8 mouse cellular contexts compared by ENCODE assay signal in the genomic region with DNA sequence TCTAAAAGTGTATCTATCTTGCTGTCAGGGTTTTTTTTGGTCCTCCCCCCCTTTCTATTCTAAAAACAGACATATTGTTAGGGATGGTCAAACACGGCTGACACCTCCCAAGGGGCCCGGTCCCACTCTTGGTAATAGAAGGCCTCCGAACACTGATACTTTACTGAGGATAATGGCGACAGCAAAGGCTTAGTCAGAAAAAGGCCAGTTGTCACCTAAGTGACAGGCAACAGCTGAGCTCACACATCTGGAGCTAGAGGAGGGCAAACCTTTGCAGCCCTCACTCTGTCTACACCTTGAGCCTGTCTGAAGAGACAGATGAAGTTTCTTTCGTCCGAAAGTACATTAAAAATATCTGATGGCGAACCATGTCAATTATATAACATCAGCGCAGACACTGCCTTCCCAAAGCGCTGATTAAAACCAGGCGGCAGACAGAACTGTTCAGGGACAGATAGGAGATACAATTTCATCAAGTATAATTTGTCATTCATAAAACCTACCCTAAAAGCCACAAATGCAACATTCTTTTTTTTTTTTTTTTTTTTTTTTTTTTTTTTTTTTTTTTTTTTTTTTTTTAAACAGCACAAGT. TPM values are rescaled to one million over a fixed set of nuclear protein-coding genes. Genes with fewer than 3 reads are reported as not detected.
DNase-seq lines count a peak whose midpoint lies in the region; ATAC-seq lines count a peak whose summit lies in the region.

No protein-coding gene starts in this region.

- H3K9ac ChIP-seq in kidney, embryonic 15.5 days = peak overlapping the region; percentile 97
- no peak overlapping the region for H3K9ac ChIP-seq in hindbrain, embryonic 11.5 days (ENCODE audit: low read depth, low read length)

- 2% methylated on average over 10 of the region's 10 CpGs for WGBS in kidney, embryonic 15.5 days
- WGBS in hindbrain, embryonic 11.5 days = 20% methylated on average over 10 of the region's 10 CpGs

- no peaks in the 10 kb centered on the region for H3K9me3 ChIP-seq in kidney, embryonic 15.5 days (replicated peaks)
- no peaks in the 10 kb centered on the region for H3K9me3 ChIP-seq in hindbrain, embryonic 11.5 days (ENCODE audit: control insufficient read depth, low read length)

- H3K4me2 ChIP-seq in kidney, embryonic 15.5 days = peak overlapping the region; percentile 92
- H3K4me2 ChIP-seq in hindbrain, embryonic 11.5 days (replicated peaks; ENCODE audit: low read depth, low read length) = peak overlapping the region; percentile 96

- ATAC-seq in kidney, embryonic 15.5 days (replicated peaks; ENCODE audit: low FRiP score) = no peak
- no peak for ATAC-seq in hindbrain, embryonic 11.5 days (ENCODE audit: low FRiP score)
- peak; percentile 39 for ATAC-seq in megakaryocyte-erythroid progenitor cell, adult 5-6 weeks (replicated peaks; ENCODE audit: low FRiP score, low TSS enrichment, poor library complexity, severe bottlenecking)

- peak overlapping the region; percentile 89 for H3K4me3 ChIP-seq in kidney, embryonic 15.5 days (replicated peaks)
- peak overlapping the region; percentile 84 for H3K4me3 ChIP-seq in hindbrain, embryonic 11.5 days (ENCODE audit: low read depth, low read length)

- no peaks in the 10 kb centered on the region for H3K36me3 ChIP-seq in kidney, embryonic 15.5 days
- no peaks in the 10 kb centered on the region for H3K36me3 ChIP-seq in hindbrain, embryonic 11.5 days (ENCODE audit: control insufficient read depth, insufficient read depth, low read length)

- no peaks in the 10 kb centered on the region for H3K27me3 ChIP-seq in kidney, embryonic 15.5 days
- no peaks in the 10 kb centered on the region for H3K27me3 ChIP-seq in hindbrain, embryonic 11.5 days (ENCODE audit: control insufficient read depth, insufficient read depth, low read length)

- no peak for DNase-seq in kidney, postnatal 4 days
- peak; percentile 63 for DNase-seq in embryo, embryonic 11 days
- DNase-seq in hindbrain, embryonic 11.5 days (ENCODE audit: low spot score) = peak; percentile 55
- no peak for DNase-seq in natural killer cell, adult 2 months (ENCODE audit: low spot score in 2 of 2)
- no peak for DNase-seq in urinary bladder, postnatal 25 days (ENCODE audit: low spot score)
- DNase-seq in left cerebral cortex, postnatal 4 days = no peak

- intact Hi-C loops in left cerebral cortex, postnatal 4 days (cut with DNase I) = loop anchor here (5.0 to 10.0 kb wide), 2 partner anchors 613 to 930 kb away; no protein-coding TSS in a partner anchor

- H3K4me1 ChIP-seq in kidney, embryonic 15.5 days = peaks cover 63% of the 10 kb centered on the region
- peaks cover 7% of the 10 kb centered on the region for H3K4me1 ChIP-seq in hindbrain, embryonic 11.5 days (replicated peaks; ENCODE audit: control insufficient read depth, insufficient read depth, low read length)

- peak overlapping the region; percentile 96 for H3K27ac ChIP-seq in kidney, embryonic 15.5 days
- H3K27ac ChIP-seq in hindbrain, embryonic 11.5 days (ENCODE audit: low read depth, low read length) = peak overlapping the region; percentile 88

RNA-seq across cellular contexts. Expression of a gene that starts 1.3 kb away (rescaled TPM):
- 24.3 and 27.0 TPM in 2 replicates for polyA plus RNA-seq in kidney, embryonic 15.5 days (2015; fragmentation: Nextera tagmentation; extraction: Ambion mirVana)
- 17.7 and 19.9 TPM in 2 replicates for polyA plus RNA-seq in hindbrain, embryonic 11.5 days (2014; fragmentation: Nextera tagmentation; extraction: Ambion mirVana)
- 1.4 and 4.0 TPM in 2 replicates for total RNA-seq in megakaryocyte-erythroid progenitor cell, adult 5-6 weeks (2014; fragmentation: Nextera tagmentation)
- 4.3 and 4.7 TPM in 2 replicates for total RNA-seq in megakaryocyte-erythroid progenitor cell, adult 5-6 weeks (2017)
- total RNA-seq in left cerebral cortex, postnatal 4 days (2021) = 10 to 100 TPM; 43.6 to 49.4 TPM

Comparison
In these comparisons a context has a peak if more than half of its experiments do, and no peak if none do; other contexts are left out.
1. DNase-seq: peak in embryo, embryonic 11 days (single experiment) and hindbrain, embryonic 11.5 days (single experiment); none in kidney, postnatal 4 days (0 of 2), natural killer cell, adult 2 months (0 of 2), urinary bladder, postnatal 25 days (single experiment) and left cerebral cortex, postnatal 4 days (single experiment).
2. RNA of a gene that starts 1.3 kb away (total RNA-seq): 43.6 to 49.4 TPM in left cerebral cortex, postnatal 4 days; 1.4 to 4.7 TPM in megakaryocyte-erythroid progenitor cell, adult 5-6 weeks; every median in the first group is over 4 times any median in the second.